Mouse (Mus musculus): ENCODE results near the gene Nim1k. TPM values are rescaled to one million over a fixed set of nuclear protein-coding genes. Genes with fewer than 3 reads are reported as not detected.

Gene Nim1k
- total RNA-seq, 2 experiments from 2014 or later, result 0.83 to 3.2 TPM

GRCm38 (mm10) chr13:119689709-119690038, 66.0 kb downstream of the Nim1k start:
- no peak for DNase-seq

GRCm38 (mm10) chr13:119684416-119685177, 71.1 kb downstream of the Nim1k start:
- no peak for DNase-seq

GRCm38 (mm10) chr13:119681161-119681560, 74.5 kb downstream of the Nim1k start:
- no peak for DNase-seq

GRCm38 (mm10) chr13:119679721-119680120, 76.0 kb downstream of the Nim1k start:
- DNase-seq, result no peak

- DNase-seq, result no peak
These were observed 76.9 kb downstream of the Nim1k start for GRCm38 (mm10) chr13:119678794-119679193.

- DNase-seq, result peak; percentile 26 to 33
These were observed 94.3 kb downstream of the Nim1k start for GRCm38 (mm10) chr13:119661420-119661819.

Other genes starting within 250 kb of the Nim1k start
- under 1 TPM; 0.17 to 0.56 TPM for gene Ccl28, start 132.1 kb downstream of the Nim1k start, total RNA-seq (2021)
- gene Hmgcs1, start 65.5 kb downstream of the Nim1k start, total RNA-seq (2021), result 100 to 1,000 TPM; 300 to 363 TPM
- gene Zfp131, start 35.0 kb upstream of the Nim1k start, total RNA-seq (2021), result 10 to 100 TPM; 35.5 to 43.9 TPM
- not detected for gene AF067063, start 74.3 kb upstream of the Nim1k start, total RNA-seq (2021)
- not detected for gene D13Ertd608e, start 80.1 kb upstream of the Nim1k start, total RNA-seq (2021)
- gene Tcstv1, start 138.9 kb upstream of the Nim1k start, total RNA-seq (2021), result not detected
- not detected for gene Gm21761, start 173.4 kb upstream of the Nim1k start, total RNA-seq (2021)
- not detected for gene B020031M17Rik, start 194.9 kb upstream of the Nim1k start, total RNA-seq (2021)

All from adrenal gland, postnatal 36 days (tissue).